Mouse (Mus musculus): ENCODE measurements around the gene Myh10. TPM values are rescaled to one million over a fixed set of nuclear protein-coding genes. Genes with fewer than 3 reads are reported as not detected.

The Myh10 gene
- polyA plus RNA-seq, 1 experiment from 2014 or later = 133 TPM

DNA sequence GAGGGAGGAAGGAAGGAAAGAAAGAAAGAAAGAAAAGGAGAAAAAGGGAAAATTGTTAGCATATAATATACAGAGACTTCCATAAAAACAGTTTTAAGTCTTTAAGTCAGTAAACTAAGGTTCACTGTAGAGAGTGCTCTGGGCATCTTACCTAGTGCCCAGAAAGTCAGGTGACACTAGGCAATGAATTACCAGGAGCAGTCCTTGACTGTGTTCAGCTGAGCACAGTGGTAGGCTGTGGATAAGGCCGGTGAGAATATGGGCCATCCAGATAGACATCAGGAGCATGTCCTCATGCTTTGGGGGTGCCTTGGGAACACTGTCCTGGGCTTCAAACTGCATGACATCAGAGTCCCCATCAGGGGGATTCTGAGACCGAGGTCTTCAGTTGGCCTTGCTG lies 58.8 kb downstream of the Myh10 start:
- 76% methylated on average over 2 of the region's 2 CpGs for WGBS
- no peaks in the 10 kb centered on the region for H3K27me3 ChIP-seq (replicated peaks)
- ATAC-seq (ENCODE audit: extremely low read depth, insufficient number of reproducible peaks, low FRiP score, low TSS enrichment) = no peak
- no peak overlapping the region for H3K4me3 ChIP-seq
- peaks cover 35% of the 10 kb centered on the region for H3K4me1 ChIP-seq
- H3K9ac ChIP-seq = no peak overlapping the region
- H3K36me3 ChIP-seq = peaks cover 89% of the 10 kb centered on the region
- H3K4me2 ChIP-seq = no peak overlapping the region
- no peaks in the 10 kb centered on the region for H3K9me3 ChIP-seq
- H3K27ac ChIP-seq (replicated peaks) = no peak overlapping the region

DNA sequence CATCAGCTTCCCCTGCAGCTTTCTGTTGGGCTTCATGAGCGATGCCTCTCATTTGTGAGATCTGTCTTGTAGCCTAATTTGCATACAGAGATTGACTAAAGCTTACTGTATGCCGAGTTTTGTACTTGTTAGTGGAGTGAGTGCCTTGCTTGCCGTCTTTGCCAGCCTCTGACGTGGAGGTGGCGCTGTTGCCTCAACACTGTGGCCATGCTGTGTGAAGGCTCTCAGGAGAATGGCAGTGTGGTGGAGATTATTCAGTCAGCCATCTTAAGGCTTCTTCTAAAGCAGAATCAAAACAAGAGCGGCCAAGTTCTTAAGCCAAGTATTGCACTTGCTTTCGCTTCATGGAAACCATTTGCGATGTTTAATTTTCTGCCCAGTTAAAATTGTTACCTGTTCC lies 59.6 kb downstream of the Myh10 start:
- 81% methylated on average over 8 of the region's 8 CpGs for WGBS
- H3K36me3 ChIP-seq = peaks cover 82% of the 10 kb centered on the region
- no peak overlapping the region for H3K9ac ChIP-seq

DNA sequence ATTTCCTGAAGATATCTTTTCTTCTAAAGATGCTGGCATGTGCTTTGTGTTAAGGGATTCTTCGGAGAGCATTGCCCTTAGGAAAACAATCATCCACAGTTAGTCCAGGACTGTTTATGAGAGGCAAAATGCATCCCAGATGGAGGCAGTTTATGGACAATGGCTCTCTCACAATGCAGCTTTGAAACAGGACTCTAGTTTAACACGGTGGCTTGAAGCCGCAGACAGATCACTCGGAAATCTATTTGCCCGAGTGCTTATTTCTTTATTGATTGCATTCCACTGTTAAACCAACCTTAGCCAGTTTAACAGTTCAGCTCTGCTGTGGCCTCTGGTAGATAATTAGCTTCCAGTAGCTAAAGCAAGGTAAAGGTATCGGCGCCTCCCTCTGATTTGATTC lies 62.9 kb downstream of the Myh10 start:
- Histone ChIP-seq H3K27me3 (replicated peaks) (no peaks in the 10 kb centered on the region), H3K4me3 (no peak overlapping the region), H3K9ac (no peak overlapping the region), H3K9me3 (no peaks in the 10 kb centered on the region), H3K4me2 (no peak overlapping the region), H3K36me3 (peaks cover 80% of the 10 kb centered on the region), H3K4me1 (peaks cover 30% of the 10 kb centered on the region), H3K27ac (replicated peaks) (no peak overlapping the region)
- WGBS = 84% methylated on average over 7 of the region's 7 CpGs
- no peak for ATAC-seq (ENCODE audit: extremely low read depth, insufficient number of reproducible peaks, low FRiP score, low TSS enrichment)

More for the DNA sequence above, 59.6 kb downstream of the Myh10 start:
- no peak overlapping the region for H3K27ac ChIP-seq (replicated peaks)
- no peak for ATAC-seq (ENCODE audit: extremely low read depth, insufficient number of reproducible peaks, low FRiP score, low TSS enrichment)
- H3K27me3 ChIP-seq (replicated peaks) = no peaks in the 10 kb centered on the region
- peaks cover 37% of the 10 kb centered on the region for H3K4me1 ChIP-seq
- H3K9me3 ChIP-seq = no peaks in the 10 kb centered on the region
- no peak overlapping the region for H3K4me3 ChIP-seq
- H3K4me2 ChIP-seq = no peak overlapping the region

DNA sequence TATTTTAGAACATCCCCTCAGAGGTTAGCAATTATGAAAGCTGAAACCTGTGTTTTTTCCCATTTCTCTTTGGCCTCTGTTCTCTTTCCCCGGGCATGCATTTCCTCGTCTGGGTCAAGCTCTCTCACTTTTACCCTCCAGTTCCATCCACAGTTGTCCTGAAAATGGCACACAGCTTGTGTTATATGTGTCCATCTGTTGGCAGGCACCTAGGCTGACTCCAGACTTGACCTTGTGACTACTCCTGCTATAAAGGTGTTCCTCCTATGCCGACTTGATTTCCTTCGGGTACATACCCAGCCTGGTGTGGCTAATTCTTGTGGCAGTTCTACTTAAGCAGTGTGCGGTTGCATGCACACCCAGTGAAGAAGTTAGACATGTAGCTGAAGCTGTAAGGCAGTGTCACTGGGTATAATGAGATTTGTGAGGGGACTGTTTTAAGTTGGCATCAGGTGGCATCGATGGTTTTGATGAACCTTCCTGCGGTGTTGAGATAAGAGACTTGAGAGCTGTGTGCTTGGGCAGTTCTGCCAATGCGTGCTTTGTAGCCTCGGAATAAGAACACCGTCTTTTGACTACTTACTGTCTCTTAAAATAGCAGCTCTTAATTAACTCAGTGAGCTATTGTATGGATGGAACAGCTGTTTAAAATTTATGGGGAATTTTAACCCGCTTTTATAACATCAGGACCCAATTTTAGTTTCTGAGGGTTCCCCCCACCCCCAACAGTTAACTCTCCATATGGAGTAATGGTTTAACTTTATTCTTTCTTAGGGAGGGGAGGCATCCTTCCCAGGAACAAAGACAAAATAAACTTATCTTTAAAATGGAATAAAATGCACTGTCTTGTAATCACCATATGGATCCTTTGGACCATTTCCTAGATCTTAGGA lies 65.3 kb downstream of the Myh10 start:
- Histone ChIP-seq H3K27me3 (replicated peaks) (no peaks in the 10 kb centered on the region), H3K27ac (replicated peaks) (no peak overlapping the region), H3K36me3 (peaks cover 84% of the 10 kb centered on the region), H3K9me3 (no peaks in the 10 kb centered on the region), H3K4me2 (no peak overlapping the region), H3K4me3 (no peak overlapping the region), H3K4me1 (peaks cover 26% of the 10 kb centered on the region), H3K9ac (no peak overlapping the region)
- no peak for ATAC-seq (ENCODE audit: extremely low read depth, insufficient number of reproducible peaks, low FRiP score, low TSS enrichment)
- WGBS = 73% methylated on average over 11 of the region's 11 CpGs

DNA sequence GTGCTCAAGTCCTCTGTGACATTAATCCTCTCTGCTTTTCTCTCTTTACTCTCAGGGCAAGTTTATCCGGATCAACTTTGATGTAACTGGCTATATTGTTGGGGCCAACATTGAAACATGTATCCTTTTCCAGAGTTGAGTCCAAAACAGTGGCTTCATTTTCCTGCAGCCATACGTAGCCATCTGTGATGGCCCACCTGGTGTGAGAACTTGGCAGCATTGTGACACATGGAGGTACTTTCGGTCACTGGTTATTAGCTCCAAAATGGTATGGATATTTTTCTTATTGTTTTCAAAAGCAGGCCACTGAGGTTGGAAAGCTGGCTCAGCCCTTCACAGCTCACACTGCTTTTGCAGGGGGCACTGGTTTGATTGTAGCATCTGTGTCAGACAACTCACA lies 68.3 kb downstream of the Myh10 start:
- ATAC-seq (ENCODE audit: extremely low read depth, insufficient number of reproducible peaks, low FRiP score, low TSS enrichment) = no peak
- no peak overlapping the region for H3K9ac ChIP-seq
- H3K27ac ChIP-seq (replicated peaks) = no peak overlapping the region
- H3K36me3 ChIP-seq = peaks cover 86% of the 10 kb centered on the region
- no peak overlapping the region for H3K4me2 ChIP-seq
- no peaks in the 10 kb centered on the region for H3K9me3 ChIP-seq
- no peak overlapping the region for H3K4me3 ChIP-seq
- peaks cover 30% of the 10 kb centered on the region for H3K4me1 ChIP-seq
- H3K27me3 ChIP-seq (replicated peaks) = no peaks in the 10 kb centered on the region
- 90% methylated on average over 3 of the region's 3 CpGs for WGBS

DNA sequence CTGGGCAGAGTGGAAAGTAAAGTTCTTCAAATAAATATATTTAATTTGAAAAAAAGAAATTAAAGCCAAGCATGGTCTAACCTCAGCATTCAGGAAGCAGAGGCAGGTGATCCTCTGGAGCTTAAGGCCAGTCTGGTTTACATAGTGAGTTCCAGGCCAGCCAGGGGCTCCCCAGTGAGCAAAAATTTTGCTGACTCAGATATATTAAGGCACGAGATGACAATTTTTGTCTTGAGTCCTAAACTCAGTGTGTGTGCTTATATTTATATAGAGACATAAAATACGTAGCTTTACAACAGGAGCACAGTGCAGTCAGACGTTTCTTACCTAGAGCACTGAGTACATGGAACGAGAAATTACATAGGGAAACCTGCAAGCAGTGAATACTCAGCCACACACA lies 69.8 kb downstream of the Myh10 start:
- Histone ChIP-seq H3K9me3 (no peaks in the 10 kb centered on the region), H3K27ac (replicated peaks) (peak overlapping the region; percentile 20; the same call in 1 of the 2 replicates), H3K27me3 (replicated peaks) (no peaks in the 10 kb centered on the region), H3K4me2 (no peak overlapping the region), H3K9ac (no peak overlapping the region), H3K4me1 (peaks cover 22% of the 10 kb centered on the region), H3K36me3 (peaks cover 99% of the 10 kb centered on the region), H3K4me3 (no peak overlapping the region)
- ATAC-seq (ENCODE audit: extremely low read depth, insufficient number of reproducible peaks, low FRiP score, low TSS enrichment) = no peak
- WGBS = 78% methylated on average over 4 of the region's 4 CpGs

DNA sequence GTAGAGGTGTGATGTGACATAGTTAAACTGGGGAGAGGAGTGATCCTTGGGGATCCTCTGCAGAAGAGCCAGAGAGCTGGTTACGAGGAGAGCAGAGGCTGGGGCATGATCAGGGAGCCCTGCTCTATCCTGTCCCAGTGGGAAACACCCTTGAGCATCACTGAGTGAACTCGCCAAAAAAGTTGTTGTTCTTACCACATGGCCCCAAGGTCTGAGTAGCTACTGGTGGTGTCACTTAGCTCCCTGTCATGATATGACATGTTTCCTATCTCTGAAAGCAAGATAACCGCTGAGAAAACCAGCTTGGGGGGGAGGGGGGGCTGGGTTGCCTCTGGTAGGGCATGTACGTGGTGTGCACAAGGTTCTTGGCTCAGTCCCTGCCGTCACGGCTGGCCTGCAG lies 70.3 kb downstream of the Myh10 start:
- no peak overlapping the region for H3K4me2 ChIP-seq
- peak overlapping the region; percentile 20; the same call in 1 of the 2 replicates for H3K27ac ChIP-seq (replicated peaks)
- H3K4me3 ChIP-seq = no peak overlapping the region
- H3K4me1 ChIP-seq = peaks cover 17% of the 10 kb centered on the region
- peaks cover 99% of the 10 kb centered on the region for H3K36me3 ChIP-seq
- H3K9me3 ChIP-seq = no peaks in the 10 kb centered on the region
- no peak for ATAC-seq (ENCODE audit: extremely low read depth, insufficient number of reproducible peaks, low FRiP score, low TSS enrichment)
- WGBS = 29% methylated on average over 6 of the region's 6 CpGs
- H3K27me3 ChIP-seq (replicated peaks) = no peaks in the 10 kb centered on the region
- no peak overlapping the region for H3K9ac ChIP-seq

DNA sequence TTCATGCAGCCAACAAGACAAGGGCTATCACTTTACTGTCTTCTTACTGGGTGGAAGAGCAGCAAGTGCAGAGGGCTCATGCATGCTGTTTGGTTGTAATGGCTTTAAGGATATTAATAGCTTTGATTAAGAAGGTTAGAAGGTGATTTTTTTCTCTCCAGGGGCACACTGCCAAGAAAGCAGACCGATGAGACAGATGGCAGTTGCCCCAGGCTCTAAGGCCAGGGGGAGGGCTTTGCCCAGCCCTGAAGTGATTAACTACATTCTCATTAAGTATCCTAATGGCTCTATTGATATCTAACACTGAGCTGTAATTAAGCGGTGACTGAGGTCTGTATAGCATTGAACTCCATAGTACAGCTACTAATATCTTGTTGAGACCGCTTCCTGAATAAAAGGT lies 73.3 kb downstream of the Myh10 start:
- ATAC-seq (ENCODE audit: extremely low read depth, insufficient number of reproducible peaks, low FRiP score, low TSS enrichment) = no peak
- Histone ChIP-seq H3K36me3 (peaks cover 100% of the 10 kb centered on the region), H3K27ac (replicated peaks) (no peak overlapping the region), H3K4me2 (no peak overlapping the region), H3K9me3 (no peaks in the 10 kb centered on the region), H3K4me1 (peaks cover 12% of the 10 kb centered on the region; the same call in 1 of the 2 replicates), H3K27me3 (replicated peaks) (no peaks in the 10 kb centered on the region), H3K9ac (no peak overlapping the region), H3K4me3 (no peak overlapping the region)
- 68% methylated on average over 3 of the region's 3 CpGs for WGBS

DNA sequence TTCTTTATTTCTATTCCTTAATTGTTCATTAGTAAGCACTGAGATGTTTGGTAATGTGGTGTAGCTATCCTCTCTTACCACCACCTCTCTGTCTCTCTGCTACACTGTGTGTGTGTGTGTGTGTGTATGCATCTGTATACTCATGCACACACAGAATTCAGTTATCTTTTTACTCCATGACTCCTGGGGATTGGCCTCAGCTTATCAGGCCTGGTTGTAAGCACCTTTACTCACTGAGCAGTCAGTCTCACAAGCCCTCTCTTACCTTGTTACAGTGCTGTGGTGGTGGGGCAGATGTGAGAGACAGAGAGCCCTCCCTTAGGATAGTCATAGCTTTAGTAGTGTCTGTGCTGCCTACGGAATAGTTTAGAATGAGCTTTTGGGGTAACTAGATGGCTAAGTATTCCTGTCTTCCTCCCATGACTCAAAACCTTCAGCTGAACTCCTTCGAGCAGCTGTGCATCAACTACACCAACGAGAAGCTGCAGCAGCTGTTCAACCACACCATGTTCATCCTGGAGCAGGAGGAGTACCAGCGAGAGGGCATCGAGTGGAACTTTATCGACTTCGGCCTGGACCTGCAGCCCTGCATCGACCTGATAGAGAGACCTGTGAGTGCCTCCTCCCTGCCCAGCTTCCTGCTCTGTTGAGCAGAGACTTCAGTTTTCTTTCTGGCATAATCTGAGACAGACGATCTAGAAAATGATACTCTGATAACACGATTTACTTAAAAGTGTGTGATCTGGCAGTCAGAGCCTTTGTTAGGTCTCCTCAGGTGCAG lies 76.6 kb downstream of the Myh10 start:
- peaks cover 100% of the 10 kb centered on the region for H3K36me3 ChIP-seq
- no peaks in the 10 kb centered on the region for H3K27me3 ChIP-seq (replicated peaks)
- WGBS = 90% methylated on average over 10 of the region's 10 CpGs
- H3K9ac ChIP-seq = no peak overlapping the region
- no peaks in the 10 kb centered on the region for H3K9me3 ChIP-seq
- H3K4me3 ChIP-seq = no peak overlapping the region
- H3K27ac ChIP-seq (replicated peaks) = no peak overlapping the region
- 0 out of 2 replicates have a peak, but pooled peaks cover 5% of the 10 kb centered on the region for H3K4me1 ChIP-seq
- no peak overlapping the region for H3K4me2 ChIP-seq
- no peak for ATAC-seq (ENCODE audit: extremely low read depth, insufficient number of reproducible peaks, low FRiP score, low TSS enrichment)

DNA sequence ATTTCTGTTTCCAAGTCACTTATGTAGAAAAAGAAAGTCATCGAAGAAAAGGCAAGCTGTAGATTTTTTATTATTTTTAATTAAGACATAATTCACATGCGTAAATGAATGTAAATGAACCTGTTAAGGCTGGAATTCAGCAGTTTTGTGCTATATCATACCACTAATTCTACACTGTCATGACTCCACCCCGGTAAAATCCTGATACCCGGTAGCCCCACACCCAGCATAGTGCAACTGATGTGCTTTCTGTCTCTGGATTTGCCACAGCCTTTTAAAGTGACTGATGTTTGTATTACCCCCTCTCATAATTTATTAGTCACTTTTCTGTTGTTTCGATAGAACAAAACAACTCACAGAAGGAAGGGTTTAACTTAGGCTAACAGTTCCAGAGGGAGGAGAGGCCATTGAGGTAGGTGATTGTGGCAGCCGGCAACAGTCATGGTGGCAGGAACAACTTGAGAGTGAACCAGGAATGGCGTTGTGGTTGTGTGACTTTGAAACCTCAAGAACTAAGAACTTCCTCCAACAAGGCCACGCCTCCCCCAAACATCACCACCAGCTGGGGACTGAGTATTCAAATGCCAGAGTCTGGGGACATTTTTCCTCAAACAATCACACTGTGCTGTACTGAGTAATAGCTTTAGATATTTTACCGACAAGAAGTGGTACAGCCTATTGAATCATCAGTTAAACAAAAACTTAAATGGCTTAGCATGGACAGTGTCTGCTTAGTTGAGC lies 78.6 kb downstream of the Myh10 start:
- Histone ChIP-seq H3K27ac (replicated peaks) (no peak overlapping the region), H3K27me3 (replicated peaks) (no peaks in the 10 kb centered on the region), H3K4me3 (no peak overlapping the region), H3K4me2 (no peak overlapping the region), H3K4me1 (no peaks in the 10 kb centered on the region), H3K9me3 (no peaks in the 10 kb centered on the region), H3K9ac (no peak overlapping the region), H3K36me3 (peaks cover 100% of the 10 kb centered on the region)
- 87% methylated on average over 9 of the region's 9 CpGs for WGBS
- no peak for ATAC-seq (ENCODE audit: extremely low read depth, insufficient number of reproducible peaks, low FRiP score, low TSS enrichment)

DNA sequence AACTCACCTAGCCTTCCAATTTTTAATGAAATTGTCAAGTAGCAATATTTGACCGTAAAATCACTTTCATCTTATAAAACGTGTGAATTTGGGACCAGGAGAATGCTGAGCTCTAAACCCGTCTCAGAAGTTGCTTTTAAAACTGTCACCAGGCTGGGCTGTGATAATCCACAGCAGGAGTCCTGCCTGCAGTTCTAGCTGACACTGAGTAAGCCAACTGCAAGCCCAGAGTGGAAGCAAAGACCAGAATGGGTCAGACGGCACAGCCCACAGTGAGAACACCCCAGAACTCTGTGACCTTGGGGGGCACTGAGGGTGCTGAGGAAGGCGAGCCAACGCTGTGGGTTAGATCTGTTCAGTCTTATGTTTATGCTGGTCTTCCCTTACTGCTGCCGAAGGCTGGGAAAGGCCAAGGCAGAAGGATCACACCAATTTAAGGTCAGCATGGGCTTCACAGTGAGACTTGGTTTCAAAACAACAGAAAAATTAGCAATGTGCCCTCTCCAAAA lies 84.8 kb downstream of the Myh10 start:
- Histone ChIP-seq H3K4me2 (no peak overlapping the region), H3K9me3 (no peaks in the 10 kb centered on the region), H3K36me3 (peaks cover 94% of the 10 kb centered on the region), H3K27ac (replicated peaks) (no peak overlapping the region), H3K27me3 (replicated peaks) (no peaks in the 10 kb centered on the region), H3K4me1 (peaks cover 29% of the 10 kb centered on the region), H3K4me3 (no peak overlapping the region), H3K9ac (no peak overlapping the region)
- no peak for ATAC-seq (ENCODE audit: extremely low read depth, insufficient number of reproducible peaks, low FRiP score, low TSS enrichment)
- 75% methylated on average over 7 of the region's 7 CpGs for WGBS

Data from heart, embryonic 13.5 days (tissue).